Mouse (Mus musculus): Measurements from ENCODE around the gene Tsga8.

The Tsga8 gene

GRCm38 (mm10) chrX:83487598-83487997, at the start of gene Tsga8:
Gene Tsga8, minus strand, starts transcription at chrX:83487924.
- DNase-seq (ENCODE audit: low spot score in 2 of 2): no peak
